Mouse (Mus musculus): ENCODE measurements around the gene Adrm1.

- TF ChIP-seq POLR2A (IDR thresholded peaks at IDR 0.05; ENCODE audit: insufficient read depth, low read depth, low read length): no peak
- no peak for TF ChIP-seq CTCF (IDR thresholded peaks at IDR 0.05; ENCODE audit: insufficient read depth, low read depth, low read length)
Measured at GRCm38 (mm10) chr2:180165855-180166254, 5.4 kb upstream of the Adrm1 start.
